Mouse (Mus musculus): Measurements from ENCODE around the gene Igsf3. TPM values are rescaled to one million over a fixed set of nuclear protein-coding genes. Genes with fewer than 3 reads are reported as not detected.
A peak's percentile ranks its signal among the peaks of the same experiment; 100 is the strongest.

The Igsf3 gene
- polyA plus RNA-seq, 1 experiment, result 5.4 TPM

GRCm38 (mm10) chr3:101372345-101372980 is 4.4 kb upstream of the Igsf3 start:
- no peak for DNase-seq (ENCODE audit: low read depth)

- DNase-seq (ENCODE audit: low read depth), result no peak
Measured at GRCm38 (mm10) chr3:101377256-101378024, 557 bp downstream of the Igsf3 start.

DNA sequence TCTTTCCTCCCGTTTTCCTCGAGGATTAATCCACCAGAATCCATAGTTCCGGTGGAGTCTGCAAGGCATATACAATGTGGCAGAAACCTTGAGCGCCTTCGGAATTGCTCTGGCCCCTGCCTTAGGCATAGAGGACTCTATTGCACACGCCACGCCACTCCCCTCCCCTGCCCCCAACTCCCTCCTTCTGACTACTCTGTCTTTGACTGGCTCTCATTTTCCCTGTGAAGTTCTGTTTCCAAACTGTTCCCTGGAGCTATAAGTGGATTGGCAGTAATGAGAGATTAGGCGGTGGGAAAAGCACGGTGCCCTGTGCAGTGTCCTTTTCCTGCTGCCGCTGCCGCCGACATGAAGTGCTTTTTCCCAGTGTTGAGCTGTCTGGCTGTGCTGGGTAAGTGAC is 1.2 kb downstream of the Igsf3 start:
- DNase-seq (ENCODE audit: low read depth), result peak; percentile 22

DNA sequence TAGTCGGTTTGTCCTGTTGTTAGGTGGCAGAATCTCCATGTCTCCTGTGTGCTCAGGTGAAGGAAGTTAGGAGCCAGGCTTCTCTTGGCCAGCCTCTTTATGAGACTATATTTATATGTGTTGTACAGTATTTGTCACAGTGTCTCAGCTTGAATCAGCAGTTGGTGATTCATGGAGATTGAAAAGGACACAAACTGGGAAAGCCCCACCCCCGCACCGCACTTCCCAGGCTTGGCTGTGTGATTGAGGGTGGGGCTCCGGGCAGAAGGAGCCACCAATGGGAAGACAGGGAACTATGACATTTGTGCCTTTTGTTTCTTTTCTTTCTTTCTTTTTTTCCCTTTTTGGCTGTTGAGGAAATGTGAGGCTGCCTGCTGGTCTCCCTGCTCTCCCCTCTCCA is 2.9 kb downstream of the Igsf3 start:
- DNase-seq (ENCODE audit: low read depth), result no peak

DNA sequence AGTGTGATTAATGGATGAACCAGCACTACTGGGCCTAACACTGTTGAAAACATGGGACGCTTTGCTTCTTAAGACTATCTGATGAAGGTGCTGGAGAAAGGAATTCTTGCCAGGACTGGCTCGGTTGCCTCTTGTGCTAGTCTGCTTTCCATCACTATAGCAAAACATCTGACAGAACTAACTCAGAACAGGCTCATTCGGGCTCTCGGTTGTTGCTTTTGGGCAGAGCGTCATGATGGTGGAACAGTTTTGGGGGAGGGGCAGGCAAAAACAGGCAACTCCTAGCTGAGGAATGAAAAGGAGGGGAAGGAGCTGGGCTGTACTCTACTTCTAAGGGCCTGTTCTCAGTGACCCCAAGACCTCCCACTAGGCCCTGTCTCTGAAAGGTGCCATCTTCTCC is 4.8 kb downstream of the Igsf3 start:
- no peak for DNase-seq (ENCODE audit: low read depth)

- no peak for DNase-seq (ENCODE audit: low read depth)
Measured at GRCm38 (mm10) chr3:101382751-101383150, 5.9 kb downstream of the Igsf3 start.

GRCm38 (mm10) chr3:101386430-101387016 is 9.6 kb downstream of the Igsf3 start:
- no peak for DNase-seq (ENCODE audit: low read depth)

DNA sequence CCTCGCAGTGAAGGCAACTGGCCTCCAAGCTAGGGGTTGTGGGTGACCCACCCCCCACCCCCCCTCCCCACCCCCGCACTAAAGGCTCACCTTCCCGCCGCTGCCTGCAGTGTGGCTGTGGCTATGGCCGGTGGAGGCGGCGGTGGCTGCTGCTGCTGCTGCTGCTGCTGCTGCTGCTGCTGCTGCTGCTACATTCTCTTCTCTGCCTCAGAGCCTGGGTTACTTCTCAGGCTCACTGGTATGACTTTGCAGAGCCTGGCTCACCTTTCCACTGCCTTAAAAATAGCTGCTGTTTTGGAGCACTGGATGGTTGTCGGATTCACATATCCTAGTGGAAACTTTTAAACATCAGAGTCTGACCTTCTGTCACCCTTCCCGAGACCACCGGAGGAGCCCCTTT is 11.0 kb downstream of the Igsf3 start:
- no peak for DNase-seq (ENCODE audit: low read depth)

GRCm38 (mm10) chr3:101389566-101389965 is 12.7 kb downstream of the Igsf3 start:
- no peak for DNase-seq (ENCODE audit: low read depth)

GRCm38 (mm10) chr3:101390472-101390871 is 13.6 kb downstream of the Igsf3 start:
- DNase-seq (ENCODE audit: low read depth), result no peak

GRCm38 (mm10) chr3:101391991-101392390 is 15.1 kb downstream of the Igsf3 start:
- no peak for DNase-seq (ENCODE audit: low read depth)

DNA sequence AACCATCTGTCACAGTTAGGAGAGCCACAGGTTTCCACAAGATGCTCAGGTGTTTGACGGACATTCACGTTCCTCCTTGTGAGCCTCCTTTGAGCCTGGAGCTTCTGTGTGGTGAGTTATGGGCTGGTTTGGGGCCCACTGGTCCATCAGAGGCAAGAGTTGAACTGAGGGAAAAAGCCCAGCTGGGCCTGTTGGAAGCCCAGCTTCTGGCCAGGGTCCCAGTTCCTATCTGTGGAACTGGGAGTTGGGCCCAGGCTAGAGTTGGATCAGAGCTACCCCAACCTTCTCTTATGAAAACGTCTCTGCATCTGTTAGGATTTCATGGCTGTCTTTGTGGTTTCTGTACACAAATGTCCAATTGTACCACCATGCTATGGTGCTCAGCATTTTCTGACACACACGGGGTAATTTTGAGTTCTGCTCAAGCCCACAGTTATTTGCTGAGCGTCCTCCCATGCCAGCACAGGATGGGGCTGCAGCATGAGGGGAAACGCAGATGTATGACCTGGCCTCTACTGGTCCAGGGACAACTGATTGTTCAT is 16.3 kb downstream of the Igsf3 start:
- DNase-seq (ENCODE audit: low read depth), result no peak

DNA sequence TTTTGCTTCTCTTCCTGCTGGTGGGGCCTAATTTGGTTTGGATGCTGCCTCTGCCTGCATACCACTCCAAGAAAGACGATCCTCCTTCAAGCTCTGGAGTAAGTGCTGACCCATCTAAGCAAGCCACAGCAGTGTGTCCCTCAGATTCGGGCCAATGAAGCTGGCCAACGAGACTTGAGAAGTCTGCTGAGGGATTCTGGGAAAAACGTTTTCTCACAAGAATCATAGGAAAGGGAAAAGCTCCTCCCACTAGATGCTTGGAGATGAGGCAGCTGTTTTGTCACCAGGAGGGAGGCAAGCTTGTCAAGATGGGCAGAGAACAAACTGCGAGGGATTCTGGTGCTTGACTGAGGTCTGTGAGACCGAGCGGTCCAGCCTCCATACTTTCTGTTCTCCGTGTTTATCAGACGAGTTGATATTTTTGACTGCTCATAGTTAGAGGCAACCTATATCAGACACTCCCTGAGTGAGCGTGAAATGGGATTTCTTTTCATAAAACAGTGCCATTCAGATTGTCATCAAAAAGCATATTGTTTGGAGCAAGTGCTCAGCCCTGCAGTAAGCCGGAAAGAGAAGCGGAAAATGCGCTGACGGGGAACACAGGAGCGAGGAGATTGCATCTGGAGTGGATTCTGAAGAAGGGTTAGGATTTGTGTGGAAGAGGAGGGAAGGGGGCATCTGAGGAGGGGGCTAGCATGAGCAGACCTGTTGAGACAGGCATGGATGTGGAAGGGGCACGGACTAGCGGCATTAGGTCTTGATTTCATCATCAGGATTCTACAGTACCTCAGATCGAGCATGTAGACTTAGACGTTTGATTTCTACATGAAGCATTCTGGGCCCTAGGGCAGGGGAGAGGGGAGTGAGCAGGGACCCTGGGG is 17.0 kb downstream of the Igsf3 start:
- DNase-seq (ENCODE audit: low read depth), result no peak

DNA sequence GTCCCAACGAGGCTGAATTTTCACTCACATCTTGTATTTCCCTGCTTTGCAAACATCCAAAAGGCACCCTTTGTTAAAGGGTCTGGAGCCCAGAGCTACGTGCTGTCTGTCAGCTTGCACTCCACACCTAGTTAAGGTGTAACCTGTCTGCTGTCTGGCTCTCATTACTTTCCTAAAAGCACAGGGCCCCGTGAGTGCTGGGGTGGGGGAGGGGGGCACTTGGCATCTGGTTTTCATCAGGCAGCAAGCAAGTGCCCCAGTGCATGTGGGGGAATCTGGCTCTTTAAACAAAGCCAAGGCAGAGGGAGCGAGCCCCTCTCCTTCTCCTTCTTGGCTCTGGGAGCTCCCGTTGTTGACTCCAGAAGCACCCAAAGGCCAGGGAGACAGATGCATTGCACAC is 18.5 kb downstream of the Igsf3 start:
- DNase-seq (ENCODE audit: low read depth), result no peak

DNA sequence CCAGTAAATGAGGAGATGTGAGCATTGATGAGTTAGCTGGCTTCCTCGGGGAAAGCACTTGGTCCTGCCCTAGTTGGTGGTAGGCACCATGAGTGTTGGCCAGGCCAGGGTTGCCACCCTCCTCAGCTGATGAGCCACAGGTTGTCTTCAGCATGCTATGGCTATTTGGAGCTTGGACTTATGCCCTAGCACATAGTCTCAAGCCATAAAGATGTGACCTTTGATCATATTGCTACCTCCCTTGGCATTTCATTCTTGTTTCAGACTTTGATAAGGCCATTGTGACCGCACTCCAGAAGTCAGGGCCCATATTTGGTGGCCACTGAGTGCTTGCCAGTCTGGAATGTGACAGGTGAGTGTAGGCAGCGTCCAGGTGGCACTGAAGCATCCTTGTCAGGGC is 19.2 kb downstream of the Igsf3 start:
- no peak for DNase-seq (ENCODE audit: low read depth)

- no peak for DNase-seq (ENCODE audit: low read depth)
Measured at GRCm38 (mm10) chr3:101396726-101397263, 19.9 kb downstream of the Igsf3 start.

DNA sequence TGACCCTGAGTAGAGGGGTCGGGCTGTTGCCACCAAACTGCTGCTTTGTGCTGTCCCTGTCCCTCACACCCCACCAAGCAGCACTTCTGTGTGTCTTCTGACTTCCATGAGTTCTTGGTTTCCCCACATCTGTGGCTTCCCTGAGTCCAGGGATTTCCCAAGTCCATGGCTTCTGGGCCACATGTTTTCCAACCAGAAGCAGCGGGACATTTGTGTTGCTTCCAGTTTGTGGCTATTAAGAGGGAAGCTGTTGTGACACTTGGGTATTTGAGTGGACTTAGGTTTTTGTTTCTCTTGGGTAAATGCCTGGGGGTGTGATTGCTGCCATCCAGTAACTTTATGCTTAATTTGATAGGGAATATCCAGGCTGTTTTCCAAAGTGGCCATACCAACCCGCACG is 20.5 kb downstream of the Igsf3 start:
- DNase-seq (ENCODE audit: low read depth), result no peak

DNA sequence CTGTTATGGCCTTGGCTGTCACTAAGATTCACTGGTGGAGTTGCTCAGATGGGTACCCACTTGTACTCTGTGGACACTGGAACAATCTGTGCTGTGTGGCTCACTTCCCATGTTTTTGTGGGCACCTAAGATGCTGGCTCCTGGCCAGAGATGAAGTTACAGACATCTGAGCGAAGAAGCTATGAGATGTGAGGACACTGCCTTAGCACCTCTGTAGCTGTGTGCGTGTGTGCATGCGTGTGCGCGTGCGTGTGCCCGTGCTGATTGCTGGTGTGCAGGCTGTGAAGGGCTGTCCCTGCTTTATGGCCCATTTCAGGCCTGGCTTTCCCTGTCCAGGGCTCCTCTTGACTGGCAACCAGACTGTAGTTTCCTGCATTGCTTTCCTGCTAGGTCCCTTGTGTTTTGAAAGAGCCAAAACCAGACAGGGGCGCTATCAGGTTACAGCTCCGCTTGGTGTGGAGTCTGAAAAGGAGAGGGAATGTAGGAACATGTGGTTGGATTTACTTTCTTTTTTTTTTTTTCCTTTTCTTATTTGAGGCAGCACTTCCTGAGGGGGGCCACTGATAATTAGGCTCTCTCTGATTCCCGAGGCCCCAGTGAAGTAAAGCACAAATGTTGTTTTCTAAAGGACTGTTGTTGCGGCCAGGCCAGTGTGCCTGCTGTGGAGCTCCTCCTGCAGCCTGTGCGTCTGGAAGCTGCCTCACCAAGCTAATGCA is 21.3 kb downstream of the Igsf3 start:
- no peak for DNase-seq (ENCODE audit: low read depth)

DNA sequence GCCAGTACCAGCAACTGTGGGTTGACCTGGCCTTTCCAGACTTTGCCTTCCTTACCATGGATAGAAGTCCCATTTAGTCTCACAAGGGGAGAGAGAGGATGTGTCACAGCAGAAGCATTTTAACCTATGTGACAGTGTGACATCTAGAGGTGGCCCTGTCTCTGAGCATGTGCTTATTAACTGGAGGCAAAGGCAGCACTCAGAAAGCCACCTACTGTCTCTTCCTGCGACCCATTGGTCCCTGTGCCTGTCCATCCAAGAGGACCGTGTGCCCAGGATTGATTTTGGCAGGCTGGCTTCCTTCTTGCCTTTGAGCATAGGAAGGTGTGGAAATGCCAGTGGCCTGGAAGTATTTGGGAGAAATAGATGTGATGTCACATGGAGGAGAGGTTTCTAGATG is 22.0 kb downstream of the Igsf3 start:
- no peak for DNase-seq (ENCODE audit: low read depth)

GRCm38 (mm10) chr3:101401501-101401900 is 24.6 kb downstream of the Igsf3 start:
- no peak for DNase-seq (ENCODE audit: low read depth)
